Mouse (Mus musculus): Measurements from ENCODE around the gene Ncaph2.
A peak's percentile ranks its signal among the peaks of the same experiment; 100 is the strongest.

Ncaph2 gene

GRCm38 (mm10) chr15:89355241-89356187 is at the start of gene Ncaph2, which contains the start of gene Lmf2:
Gene Ncaph2, plus strand, starts transcription at chr15:89355719.
Gene Lmf2, minus strand, starts transcription at chr15:89355659.
- peak; percentile 95 for DNase-seq (ENCODE audit: low spot score)

- no peak for DNase-seq (ENCODE audit: low spot score)
Measured at GRCm38 (mm10) chr15:89305966-89306365, 49.6 kb upstream of the Ncaph2 start.

DNA sequence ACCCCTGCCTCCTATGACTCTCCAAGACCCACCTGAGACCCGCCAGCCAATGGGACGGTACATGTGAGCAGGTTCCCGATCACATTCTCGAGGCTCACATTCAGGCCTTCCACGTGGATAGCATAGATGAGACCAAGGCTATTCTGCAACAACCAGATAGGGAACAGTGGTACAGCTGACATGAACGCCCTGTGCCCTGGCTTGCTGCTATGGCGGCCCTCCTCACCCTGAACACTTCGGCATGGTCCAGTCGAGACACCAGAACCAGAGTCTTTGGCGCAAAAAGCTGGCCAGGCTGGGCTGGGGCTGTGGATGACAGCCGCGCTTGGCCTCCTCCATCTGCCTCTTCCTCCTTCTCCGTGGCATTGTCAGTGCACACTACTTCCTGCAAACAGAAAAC is 48.1 kb upstream of the Ncaph2 start:
- DNase-seq (ENCODE audit: low spot score), result no peak

DNA sequence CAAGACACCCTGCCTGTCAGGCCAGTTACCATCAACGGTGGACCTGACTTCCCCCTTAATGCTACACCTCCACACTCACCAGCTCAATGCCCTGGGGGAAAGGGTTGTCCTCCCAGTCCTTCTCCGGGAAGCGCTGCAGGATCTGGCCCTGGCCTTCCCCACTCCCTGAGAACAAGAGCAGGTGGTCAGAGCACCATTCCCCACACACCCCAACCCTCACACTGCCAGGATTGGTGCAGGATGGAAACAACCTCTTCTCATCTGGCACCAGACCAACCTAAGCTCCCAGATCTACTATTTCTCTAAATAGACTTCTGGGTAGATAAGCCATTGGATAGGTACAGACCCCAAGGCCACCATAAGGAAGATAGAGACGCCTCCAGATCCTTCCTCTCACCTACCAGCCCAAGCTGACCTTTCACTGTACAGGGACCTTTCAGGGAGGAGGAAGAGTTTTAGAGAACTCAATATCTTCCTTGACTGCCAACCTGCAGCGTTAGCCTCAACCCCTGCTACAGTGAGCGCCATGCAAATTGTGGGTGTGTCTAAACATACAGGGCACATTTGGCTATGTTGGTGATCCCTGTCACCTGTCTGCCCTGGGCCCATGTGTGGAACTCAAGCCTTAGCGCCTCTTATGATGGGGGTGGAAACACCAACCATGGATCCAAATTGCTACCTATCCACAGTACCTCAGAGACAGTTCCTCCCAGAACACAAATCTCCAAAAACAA is 46.9 kb upstream of the Ncaph2 start:
- DNase-seq (ENCODE audit: low spot score), result no peak

GRCm38 (mm10) chr15:89309962-89310498 is 45.5 kb upstream of the Ncaph2 start:
- peak; percentile 42 for DNase-seq (ENCODE audit: low spot score)

- DNase-seq (ENCODE audit: low spot score), result no peak
Measured at GRCm38 (mm10) chr15:89313359-89313758, 42.2 kb upstream of the Ncaph2 start.

DNA sequence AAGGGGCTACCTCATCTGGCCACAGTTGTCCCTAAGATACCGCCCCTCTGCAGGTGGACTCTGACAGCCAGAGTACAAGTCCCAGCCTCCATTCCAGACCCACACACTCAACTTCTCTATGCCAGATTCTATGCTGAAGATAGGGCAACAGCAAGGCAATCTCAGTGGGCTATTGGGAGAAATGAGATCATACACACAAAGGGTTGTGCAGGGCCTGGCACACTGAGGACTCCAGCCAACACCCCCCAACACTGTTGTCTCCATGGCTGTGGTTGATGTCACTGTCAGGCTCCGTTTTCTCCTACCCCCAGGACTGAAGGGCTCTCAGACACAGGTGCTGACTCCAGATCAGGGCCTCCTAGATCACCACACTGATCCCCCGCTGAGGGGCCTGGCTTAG is 41.4 kb upstream of the Ncaph2 start:
- DNase-seq (ENCODE audit: low spot score), result no peak

DNA sequence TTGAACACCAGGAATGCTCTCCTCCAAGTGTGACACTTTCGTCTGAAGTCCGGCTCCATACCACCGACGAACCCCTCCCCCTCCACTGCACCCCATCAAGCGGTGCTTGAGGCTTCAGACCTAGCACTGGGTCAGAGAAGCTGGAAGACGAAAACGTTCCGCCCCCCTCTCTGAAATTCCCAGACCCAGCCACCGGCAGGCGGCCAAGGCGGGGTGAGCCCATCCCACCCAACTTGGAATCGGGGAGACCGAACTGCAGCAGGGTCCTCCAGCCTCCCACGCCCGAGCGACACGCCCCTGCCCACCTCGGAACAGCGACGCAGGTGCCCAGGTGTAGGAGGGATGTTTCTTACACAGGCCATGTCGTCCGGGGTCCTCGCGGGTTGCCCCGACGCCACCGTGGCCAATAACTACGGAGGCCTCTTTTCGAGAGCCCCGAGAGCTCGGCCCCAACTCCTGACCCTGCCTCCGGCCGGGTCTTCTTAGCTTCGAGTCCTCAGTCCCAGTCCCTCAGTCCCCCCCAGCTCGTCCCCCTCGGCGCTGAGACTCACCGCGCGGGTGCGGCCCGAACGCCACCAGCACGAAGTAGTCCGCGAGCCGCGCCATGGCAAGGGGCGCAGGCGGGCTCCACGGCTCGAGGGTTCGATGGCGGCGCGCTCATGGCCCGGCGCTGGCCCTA is 40.9 kb upstream of the Ncaph2 start:
- no peak for DNase-seq (ENCODE audit: low spot score)

DNA sequence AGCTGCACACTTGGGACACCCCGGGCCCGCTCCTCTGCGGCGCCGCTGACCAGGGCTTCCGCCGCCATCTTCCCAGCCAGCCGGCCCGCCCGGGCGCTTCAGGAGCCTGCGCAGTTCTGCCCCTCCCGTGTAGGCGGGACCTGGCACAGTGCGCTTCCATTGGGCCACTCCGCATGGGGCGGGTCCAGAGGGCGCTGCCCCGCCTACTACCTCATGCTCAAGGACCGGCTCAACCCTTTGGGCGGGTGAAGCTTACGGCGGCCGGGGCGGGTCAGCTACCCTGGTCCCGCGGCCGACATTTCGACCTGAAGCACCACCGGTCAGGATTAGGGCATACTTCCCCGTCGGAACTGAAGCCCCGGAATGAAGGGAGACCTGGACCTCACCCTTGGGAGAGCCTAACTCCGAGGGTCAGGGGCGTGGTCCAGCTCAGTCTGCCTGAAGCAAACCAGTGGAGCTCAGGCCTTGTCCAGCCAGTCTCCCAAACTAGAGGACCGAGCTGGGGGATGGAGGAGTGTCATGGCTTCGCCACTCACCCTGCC is 40.3 kb upstream of the Ncaph2 start, which contains the start of gene Sbf1:
Sbf1 (minus strand) TSS at position 122 of the 542 bp plus-strand sequence.
- DNase-seq (ENCODE audit: low spot score), result peak; percentile 99

DNA sequence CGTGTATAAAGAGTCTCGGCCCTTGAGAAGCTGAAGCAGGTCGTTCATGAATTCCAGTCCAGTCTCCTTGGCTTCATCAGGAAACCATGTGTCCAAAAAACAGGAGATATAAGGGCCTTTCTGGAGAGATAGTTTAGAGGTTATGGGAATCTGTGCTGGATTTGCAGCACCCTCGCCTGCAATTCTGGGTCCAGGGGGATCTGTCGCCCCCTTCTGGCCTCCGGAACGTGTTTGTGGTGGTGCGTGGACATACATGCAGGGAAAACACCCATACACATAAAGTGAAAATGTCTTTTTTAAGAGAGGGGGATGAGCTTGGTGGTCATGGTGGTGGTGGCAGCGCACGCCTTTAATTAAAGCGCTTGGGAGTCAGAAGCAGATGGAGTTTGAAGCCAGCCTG is 39.4 kb upstream of the Ncaph2 start:
- DNase-seq (ENCODE audit: low spot score), result no peak

DNA sequence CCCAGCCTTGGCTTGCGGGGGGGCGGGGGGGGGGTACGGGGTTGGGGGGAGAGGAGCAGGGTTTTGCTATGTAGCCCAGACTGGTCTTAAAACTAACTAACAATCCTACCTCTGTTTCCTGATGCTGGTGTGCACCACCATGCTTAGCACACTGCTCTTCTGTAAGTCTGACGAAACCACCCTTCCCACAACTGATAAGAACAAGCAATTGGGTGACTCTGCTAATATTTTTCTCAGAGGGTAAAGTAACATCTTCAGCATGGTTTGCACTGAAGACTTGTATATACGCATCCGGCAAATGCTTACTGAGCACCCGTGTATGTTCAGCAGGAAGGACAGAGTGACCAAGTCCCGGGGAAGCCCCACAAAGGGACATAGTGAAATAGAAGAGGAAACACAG is 34.3 kb upstream of the Ncaph2 start:
- DNase-seq (ENCODE audit: low spot score), result no peak

DNA sequence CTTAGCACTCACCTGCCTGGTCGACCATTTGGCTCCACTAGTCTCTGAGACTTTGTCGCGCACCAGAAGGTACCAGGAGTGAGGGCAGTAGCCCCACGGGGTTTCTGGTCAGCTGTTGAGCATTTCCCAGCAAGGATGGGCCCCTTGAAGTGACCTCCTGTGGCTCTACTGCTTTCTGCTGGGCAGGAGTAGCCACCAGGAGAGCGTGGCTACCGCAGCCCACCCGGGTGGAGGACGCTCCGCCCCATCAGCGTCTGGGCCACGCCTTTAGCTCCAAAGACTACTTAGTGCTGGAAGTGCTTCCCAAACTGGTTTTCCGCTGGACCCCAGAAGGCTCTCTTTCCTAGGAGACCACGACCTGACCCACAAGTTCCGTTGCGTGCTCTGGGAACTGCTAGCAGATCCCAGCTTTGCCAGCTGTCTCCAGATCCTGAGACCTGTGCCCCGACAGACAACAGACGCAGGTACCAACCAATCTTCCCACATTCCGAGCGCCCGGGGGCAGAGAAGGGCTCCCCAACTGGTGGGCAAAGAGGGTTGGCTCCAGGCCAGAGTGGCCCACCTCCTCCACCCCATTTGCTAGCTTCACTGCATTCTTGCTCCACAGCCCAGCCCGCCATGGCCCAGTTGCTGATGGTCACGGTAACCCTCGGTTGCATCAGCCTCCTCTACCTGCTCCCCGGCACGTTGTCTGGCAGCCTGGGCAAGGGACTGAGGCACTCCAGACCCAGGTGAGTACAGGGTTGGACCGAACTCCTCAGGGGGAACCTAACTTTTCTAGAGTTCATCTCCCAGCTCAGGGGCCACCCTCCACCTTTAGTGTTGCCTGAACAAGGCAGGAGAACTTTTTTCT is 32.6 kb upstream of the Ncaph2 start, which contains the start of gene Adm2:
Adm2 (plus strand) TSS at position 51 of the 853 bp plus-strand sequence.
- no peak for DNase-seq (ENCODE audit: low spot score)

DNA sequence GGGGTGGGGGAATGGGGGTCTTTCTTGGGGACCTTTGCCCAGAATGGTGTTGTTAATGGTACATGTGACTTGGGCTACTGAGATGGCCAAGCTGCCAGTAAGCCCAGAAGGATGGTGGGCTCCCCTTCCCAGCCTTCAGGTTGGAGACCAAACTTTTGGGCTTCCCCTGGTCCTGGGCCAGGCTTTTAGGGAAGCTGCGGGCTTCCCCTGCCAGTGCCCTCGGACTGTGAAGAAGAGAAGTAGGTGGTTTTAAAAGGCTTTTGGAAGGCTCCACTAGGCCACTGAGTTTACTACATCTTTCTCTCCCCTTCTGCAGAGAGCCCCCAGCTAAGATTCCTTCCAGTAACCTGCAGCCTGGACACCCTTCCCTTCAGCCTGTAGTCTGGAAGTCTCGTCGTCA is 31.9 kb upstream of the Ncaph2 start:
- DNase-seq (ENCODE audit: low spot score), result no peak

GRCm38 (mm10) chr15:89326441-89326840 is 29.1 kb upstream of the Ncaph2 start:
- DNase-seq (ENCODE audit: low spot score), result no peak

DNA sequence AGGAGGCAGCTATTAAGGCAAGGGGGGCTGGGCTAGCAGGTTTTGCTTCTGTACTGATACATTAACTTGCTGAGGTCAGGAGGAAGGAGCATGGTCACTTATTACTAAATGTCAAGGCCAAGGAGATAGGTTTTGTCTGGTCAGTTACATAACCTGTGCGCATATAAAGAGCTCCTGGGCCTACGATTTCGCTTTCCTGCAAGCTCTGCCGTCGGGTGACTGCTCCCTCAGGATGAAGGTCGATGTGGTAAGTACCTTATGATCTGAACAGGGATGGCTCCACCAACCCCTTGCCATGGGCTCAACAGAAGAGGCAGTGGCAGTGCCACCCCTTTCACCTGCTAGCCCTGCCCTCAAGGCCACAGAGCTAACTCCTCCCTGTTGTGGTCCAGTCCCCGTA is 21.2 kb upstream of the Ncaph2 start, which contains the start of gene Miox:
Miox (plus strand) TSS at position 128 of the 400 bp plus-strand sequence.
- no peak for DNase-seq (ENCODE audit: low spot score)

DNA sequence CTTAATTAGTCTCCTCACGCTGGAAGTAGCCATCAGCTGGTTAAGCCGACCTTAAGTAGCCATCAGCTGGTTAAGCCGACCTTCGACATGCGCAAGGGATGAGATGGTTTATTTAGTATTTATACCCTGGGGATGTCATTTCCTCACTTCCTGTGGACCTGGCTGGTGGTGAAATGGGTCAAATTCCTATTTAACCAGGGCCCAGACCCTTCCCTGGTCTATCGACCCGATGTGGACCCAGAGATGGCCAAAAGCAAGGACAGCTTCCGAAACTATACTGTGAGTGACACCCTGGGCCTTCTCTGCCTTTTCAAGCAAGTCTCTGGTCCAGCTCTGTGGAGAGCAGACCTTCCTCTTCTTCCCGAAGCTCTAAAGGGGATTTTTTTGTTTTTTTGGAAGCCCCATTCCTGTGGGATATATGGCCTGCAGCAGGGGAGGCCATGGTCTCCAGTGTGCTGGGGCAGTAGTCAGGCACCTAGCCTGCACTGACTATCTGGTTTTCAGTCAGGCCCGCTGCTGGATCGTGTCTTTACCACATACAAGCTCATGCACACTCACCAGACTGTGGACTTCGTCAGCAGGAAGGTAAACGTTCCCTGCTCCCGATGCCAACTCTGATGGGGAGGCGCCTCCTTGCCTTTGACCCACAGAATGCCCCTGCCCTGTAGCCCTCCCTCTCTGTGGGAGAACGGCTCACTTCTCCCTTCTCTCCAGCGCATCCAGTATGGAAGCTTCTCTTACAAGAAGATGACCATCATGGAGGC is 20.6 kb upstream of the Ncaph2 start:
- no peak for DNase-seq (ENCODE audit: low spot score)

- DNase-seq (ENCODE audit: low spot score), result no peak
Measured at GRCm38 (mm10) chr15:89336422-89336821, 19.1 kb upstream of the Ncaph2 start.

GRCm38 (mm10) chr15:89339696-89340095 is 15.8 kb upstream of the Ncaph2 start:
- DNase-seq (ENCODE audit: low spot score), result no peak

DNA sequence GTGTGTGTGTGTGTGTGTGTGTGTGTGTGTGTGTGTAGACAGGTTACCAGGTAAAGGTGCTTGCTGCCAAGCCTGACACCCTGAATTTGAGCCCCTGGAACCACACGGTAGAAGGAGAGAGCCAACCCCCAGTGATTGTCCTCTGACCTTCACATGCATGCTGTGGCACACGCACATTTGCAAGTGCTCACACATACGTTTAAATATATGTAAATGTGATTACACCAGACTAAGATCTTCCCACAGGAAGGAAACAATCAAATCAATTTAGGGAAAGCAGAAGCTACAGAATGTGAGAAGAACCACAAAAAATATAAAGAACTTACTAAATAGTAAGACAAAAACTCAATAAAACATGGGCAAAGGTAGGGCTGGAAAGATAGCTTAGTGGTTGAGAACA is 15.4 kb upstream of the Ncaph2 start:
- DNase-seq (ENCODE audit: low spot score), result no peak

DNA sequence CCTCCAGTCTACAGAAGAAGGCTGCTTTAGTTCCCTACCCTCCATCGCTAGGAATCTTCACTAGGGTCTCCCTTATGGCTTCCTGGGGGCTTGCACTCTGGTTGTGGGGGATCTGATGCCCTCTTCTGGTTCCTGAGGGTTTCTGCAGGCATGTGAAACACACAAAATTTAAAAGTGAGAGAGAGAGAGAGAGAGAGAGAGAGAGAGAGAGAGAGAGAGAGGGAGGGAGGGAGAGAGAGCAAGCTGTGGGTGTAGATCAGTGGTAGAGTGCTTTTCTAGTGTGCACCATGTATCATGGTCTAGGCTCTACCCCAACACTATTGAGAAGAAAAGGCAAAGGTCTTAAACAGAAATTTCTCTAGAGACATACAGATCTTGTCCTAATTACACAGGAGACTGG is 13.8 kb upstream of the Ncaph2 start:
- DNase-seq (ENCODE audit: low spot score), result no peak
